Mouse (Mus musculus) lung, adult 18-20 months (tissue): ENCODE results near the gene Tcf12.

Experiments used
- DNase-seq, 2 experiments: peaks; one replicate each; pipeline ENCODE4 v3.0.0; 2022; ENCODE audit warnings: mixed read lengths in 2 of 2

The Tcf12 gene

GRCm38 (mm10) chr9:71895931-71896724, 215.5 kb downstream of the Tcf12 start:
- DNase-seq = peak in 1 of 2 experiments; percentile 9

- no peak for DNase-seq
These were observed 216.4 kb downstream of the Tcf12 start for GRCm38 (mm10) chr9:71895291-71895690.

GRCm38 (mm10) chr9:71894943-71895286, 216.8 kb downstream of the Tcf12 start:
- no peak for DNase-seq

GRCm38 (mm10) chr9:71894246-71894942, 217.3 kb downstream of the Tcf12 start:
- no peak for DNase-seq

GRCm38 (mm10) chr9:71888450-71888849, 223.2 kb downstream of the Tcf12 start:
- no peak for DNase-seq

- DNase-seq = no peak
These were observed 231.0 kb downstream of the Tcf12 start for GRCm38 (mm10) chr9:71880629-71881028.

GRCm38 (mm10) chr9:71879972-71880371, 231.7 kb downstream of the Tcf12 start:
- no peak for DNase-seq

GRCm38 (mm10) chr9:71879415-71879814, 232.3 kb downstream of the Tcf12 start:
- no peak for DNase-seq

- DNase-seq = no peak
These were observed 233.8 kb downstream of the Tcf12 start for GRCm38 (mm10) chr9:71877867-71878266.

GRCm38 (mm10) chr9:71874761-71875160, 236.9 kb downstream of the Tcf12 start:
- DNase-seq = peak; percentile 30 to 46

- DNase-seq = no peak
These were observed 237.6 kb downstream of the Tcf12 start for GRCm38 (mm10) chr9:71874035-71874572.

GRCm38 (mm10) chr9:71863338-71863737, 248.3 kb downstream of the Tcf12 start:
- no peak for DNase-seq

GRCm38 (mm10) chr9:71861629-71862028, 250.0 kb downstream of the Tcf12 start:
- no peak for DNase-seq

GRCm38 (mm10) chr9:71857926-71858325, 253.7 kb downstream of the Tcf12 start:
- DNase-seq = no peak

- DNase-seq = no peak
These were observed 257.8 kb downstream of the Tcf12 start for GRCm38 (mm10) chr9:71853904-71854303.

GRCm38 (mm10) chr9:71850283-71850682, 261.4 kb downstream of the Tcf12 start:
- no peak for DNase-seq

GRCm38 (mm10) chr9:71848392-71848791, 263.3 kb downstream of the Tcf12 start:
- DNase-seq = no peak

GRCm38 (mm10) chr9:71847921-71848320, 263.8 kb downstream of the Tcf12 start:
- no peak for DNase-seq

- DNase-seq = no peak
These were observed 269.8 kb downstream of the Tcf12 start for GRCm38 (mm10) chr9:71841850-71842249.

- no peak for DNase-seq
These were observed 274.3 kb downstream of the Tcf12 start for GRCm38 (mm10) chr9:71837366-71837765.

GRCm38 (mm10) chr9:71836366-71836765, 275.3 kb downstream of the Tcf12 start:
- no peak for DNase-seq

GRCm38 (mm10) chr9:71835203-71835815, 276.4 kb downstream of the Tcf12 start:
- no peak for DNase-seq

GRCm38 (mm10) chr9:71834707-71835106, 277.0 kb downstream of the Tcf12 start:
- DNase-seq = no peak
